Mouse (Mus musculus) frontal cortex, adult (tissue): ENCODE measurements at regions not wholly inside any gene's neighbourhood (a gene's known extent, or its start where the extent isn't known, plus 50 kb on each side); places are given as distances from the start of the nearest gene placed in this dataset.

Experiments used
- ATAC-seq: cut with Nextera tagmentation; 2 replicates; pipeline ENCODE4 v1.9.2; 2017; ENCODE audit warnings: mild to moderate bottlenecking, moderate library complexity, mixed read lengths; ENCODE audit not compliant: low TSS enrichment

- ATAC-seq = no peak
Measured at GRCm38 (mm10) chr13:60237091-60237490, 59.9 kb upstream of the Gas1 start.

DNA sequence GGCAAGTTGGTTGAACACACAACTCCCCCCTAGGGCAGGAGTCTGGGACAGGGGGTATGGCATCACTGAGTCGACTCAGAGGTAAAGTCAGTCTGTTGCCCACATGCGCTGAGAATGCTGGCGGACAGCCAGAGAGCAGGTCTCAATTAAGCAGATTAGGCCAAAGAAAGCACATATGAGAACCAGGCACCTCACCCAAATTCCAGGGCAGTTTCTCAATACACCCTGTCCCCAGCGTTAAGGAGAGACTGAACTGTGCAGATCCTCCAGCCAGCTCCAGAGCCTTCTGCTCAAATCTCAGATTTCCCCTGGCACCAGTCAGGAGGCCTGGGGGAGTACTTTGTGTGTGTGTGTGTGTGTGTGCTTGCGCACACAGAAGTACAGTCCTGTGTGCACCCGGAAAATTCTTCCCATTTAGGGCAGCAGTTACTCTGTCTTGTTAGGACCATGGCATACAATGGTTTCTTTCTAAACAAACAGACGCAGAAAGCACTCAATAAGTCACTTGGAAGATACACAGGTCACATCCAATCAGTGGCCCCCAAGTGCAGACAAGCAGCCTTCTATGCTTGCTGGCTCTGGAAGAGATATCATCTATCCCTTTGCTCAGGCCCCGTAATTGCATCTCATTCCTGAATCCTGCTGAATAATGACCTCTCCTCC is 65.4 kb upstream of the Gas1 start:
- no peak for ATAC-seq

DNA sequence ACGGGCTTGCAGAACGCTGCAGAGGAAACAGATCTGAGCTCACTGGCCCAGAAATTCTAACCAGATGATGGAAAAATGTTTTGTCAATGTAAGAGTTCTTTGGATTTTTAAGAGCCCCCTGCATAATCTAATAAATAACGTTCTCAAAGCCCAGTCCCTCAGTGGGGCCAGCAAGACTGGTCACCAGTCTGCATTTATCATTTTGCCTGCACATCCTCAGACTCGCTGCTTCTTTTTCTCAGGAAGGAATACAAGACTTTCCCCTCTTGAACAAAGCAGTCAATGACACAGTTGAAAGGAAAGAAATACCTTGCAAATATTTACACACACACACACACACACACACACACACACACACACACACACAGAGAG is 65.9 kb upstream of the Gas1 start:
- no peak for ATAC-seq

DNA sequence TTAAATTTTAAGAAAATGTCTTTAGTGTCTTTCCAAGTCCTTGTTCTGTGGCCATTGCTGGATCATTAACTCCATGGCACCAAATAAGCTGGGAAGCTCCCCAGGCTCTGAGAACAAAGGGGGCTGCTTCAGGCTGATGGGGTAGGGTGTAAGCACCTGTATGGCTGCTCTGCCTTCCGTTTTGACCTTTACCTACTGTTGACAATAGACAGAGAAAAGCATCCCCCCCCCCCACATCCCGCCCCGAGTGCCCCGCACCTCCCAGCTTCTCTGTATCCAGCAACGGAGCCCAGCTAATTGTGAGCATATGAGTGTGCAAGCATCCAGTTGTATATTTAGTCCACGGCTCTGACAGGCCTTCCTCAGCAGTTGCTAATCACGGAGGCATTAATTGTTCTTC is 78.0 kb upstream of the Gas1 start:
- no peak for ATAC-seq

DNA sequence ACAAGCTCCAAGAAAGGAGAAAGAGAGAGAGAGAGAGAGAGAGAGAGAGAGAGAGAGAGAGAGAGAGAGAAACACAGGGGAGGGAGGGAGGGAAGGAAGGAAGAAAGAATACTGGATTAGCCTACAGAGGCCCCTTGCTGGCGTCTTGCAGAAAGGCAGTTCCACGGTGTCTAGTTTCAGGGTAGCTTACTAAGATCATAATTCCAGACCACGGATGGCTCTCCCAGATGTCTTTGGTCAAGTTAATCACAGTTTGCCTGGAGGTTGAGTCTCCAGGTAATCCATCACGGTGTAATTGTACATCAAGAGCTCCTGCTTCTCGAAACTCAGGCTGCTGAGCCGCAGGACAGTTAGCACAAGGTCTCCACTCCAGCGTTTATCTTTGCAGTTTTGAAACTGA is 78.5 kb upstream of the Gas1 start:
- ATAC-seq = no peak

- no peak for ATAC-seq
Measured at GRCm38 (mm10) chr13:60256997-60257396, 79.8 kb upstream of the Gas1 start.

DNA sequence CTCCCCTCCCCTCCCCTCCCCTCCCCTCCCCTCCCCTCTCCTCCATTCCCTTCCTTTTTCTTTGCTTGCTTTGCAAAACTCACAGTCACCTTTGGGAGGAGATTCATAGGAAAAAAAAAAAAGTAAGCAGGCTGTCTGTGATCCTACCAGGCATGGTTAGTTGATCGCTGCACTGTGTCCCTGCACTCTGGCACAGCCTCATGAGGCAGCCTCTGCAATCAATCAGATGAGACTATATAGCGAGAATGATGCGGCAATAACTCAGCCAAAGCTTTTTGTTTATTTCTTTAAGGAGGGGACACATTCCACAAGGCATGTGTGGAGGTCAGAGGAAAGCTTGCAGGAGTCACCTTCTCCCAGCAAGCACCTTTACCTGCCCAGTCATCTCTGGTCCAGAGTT is 80.7 kb upstream of the Gas1 start:
- no peak for ATAC-seq

- no peak for ATAC-seq
Measured at GRCm38 (mm10) chr13:60262449-60263028, 85.4 kb upstream of the Gas1 start.

DNA sequence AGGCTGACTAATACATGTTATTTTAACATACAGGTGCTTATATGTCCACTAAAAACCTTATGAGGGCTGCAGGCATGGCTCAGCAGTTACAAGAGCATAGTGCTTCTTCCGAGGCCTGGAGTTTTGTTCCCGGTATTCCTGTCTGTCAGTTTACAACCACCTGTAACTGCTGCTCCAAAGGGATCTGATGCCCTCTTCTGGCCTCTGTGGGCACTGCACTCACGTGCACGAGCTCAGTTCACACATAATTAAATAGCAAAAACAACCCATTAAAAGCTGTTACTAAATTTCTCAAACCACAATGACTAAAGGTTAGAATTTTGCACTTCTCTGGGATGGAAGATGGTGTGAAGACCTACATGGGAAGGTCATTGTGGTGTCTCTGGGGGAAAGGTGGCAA is 87.3 kb upstream of the Gas1 start:
- no peak for ATAC-seq

DNA sequence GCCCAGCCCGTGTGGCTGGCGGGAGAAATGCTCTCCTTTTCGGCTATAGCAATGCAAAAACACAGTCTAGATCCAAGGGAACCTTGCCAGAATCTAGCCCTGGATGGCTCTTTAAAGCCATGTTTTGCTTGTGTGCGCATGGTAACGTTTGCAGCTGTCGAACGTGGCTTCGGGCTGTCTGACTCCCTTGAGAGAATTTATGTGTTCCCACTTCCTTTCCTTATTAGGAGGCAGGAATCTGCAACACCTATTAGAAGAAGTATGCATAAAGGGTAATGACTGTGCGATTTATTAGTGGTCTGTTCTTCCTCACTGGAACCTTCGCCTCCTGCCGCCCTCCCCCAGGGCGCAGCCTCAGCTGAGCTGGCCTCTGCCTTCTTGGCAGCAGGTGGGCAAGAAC is 90.4 kb upstream of the Gas1 start:
- ATAC-seq = no peak

DNA sequence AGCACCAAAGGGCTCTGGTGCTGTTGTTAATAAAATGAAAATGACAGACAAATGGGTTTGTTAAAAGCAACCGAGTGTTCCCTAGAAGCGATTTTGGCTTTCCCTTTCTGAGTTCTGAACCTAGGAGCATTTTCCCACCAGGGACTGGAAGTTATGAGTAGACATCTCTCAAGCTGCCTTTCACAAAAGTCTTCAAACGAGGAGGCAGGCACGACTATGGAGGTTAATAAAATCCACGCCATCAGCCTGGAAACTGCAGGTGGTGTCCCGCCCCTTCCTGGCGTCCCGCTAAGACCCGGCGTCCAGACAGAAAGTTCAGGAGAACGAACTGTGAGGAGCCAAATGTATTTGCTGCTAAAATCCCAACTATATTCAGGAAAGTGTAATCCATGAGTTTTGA is 91.1 kb upstream of the Gas1 start:
- ATAC-seq = no peak

GRCm38 (mm10) chr13:60269406-60269841 is 92.3 kb upstream of the Gas1 start:
- ATAC-seq = peak; percentile 83

DNA sequence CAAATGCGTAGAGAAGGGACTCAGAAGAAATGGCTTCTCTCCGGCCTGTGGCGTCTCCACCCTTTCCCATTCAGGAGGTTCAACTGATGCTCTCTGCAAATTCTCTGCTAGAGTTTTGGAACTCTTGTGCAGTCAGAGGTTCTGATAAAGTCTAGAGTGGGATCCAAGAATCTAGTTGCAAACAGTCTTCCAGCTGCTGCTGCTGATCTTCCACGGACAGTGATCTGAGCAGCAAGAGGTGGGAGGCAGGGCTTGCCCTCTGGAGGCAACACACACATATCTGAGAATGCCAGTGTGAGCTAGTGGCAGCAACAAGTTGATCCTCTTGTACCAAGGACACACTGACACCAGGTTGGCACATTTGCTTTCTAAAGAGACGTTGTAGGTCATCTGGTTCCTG is 93.4 kb upstream of the Gas1 start:
- ATAC-seq = no peak

- ATAC-seq = no peak
Measured at GRCm38 (mm10) chr13:60273331-60273730, 96.2 kb upstream of the Gas1 start.

GRCm38 (mm10) chr13:60282543-60283251 is 105.5 kb upstream of the Gas1 start:
- ATAC-seq = no peak

GRCm38 (mm10) chr13:60286525-60287224 is 109.5 kb upstream of the Gas1 start:
- ATAC-seq = no peak

- no peak for ATAC-seq
Measured at GRCm38 (mm10) chr13:60289650-60290049, 112.5 kb upstream of the Gas1 start.

- ATAC-seq = no peak
Measured at GRCm38 (mm10) chr13:60290820-60291219, 113.7 kb upstream of the Gas1 start.

- ATAC-seq = no peak
Measured at GRCm38 (mm10) chr13:60291344-60291743, 114.2 kb upstream of the Gas1 start.

DNA sequence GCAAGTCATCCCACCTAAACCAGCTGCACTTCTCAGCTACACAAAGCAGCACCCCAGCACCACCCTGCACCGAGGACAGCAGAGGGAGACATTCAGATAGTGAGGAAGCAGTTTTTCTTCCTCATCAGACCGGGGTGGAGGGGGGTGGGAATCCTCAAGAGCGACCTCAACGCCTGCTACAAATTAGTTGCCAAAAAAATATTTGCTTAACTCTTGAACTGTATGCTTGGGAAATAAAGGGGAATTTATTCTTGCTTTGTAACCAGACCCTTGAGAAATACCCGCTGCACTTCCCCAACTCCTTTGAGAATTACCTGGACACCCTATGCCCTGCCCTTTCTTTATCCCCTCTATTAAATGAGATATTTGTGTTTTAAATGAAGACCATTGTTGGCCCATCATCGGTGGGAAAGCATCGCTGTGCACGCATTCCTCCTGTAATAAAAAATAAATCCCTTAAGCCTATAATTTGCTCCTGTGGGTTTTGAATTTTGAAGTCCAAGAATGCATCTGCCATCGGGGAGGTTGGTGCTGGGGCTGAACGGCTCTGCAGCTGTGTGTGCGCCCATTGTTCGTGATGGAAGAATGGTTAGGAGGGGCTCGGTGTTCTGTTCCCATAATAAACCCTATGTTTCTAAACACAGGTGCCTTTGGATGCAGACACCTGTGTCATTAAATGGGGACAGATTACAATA is 119.2 kb upstream of the Gas1 start:
- no peak for ATAC-seq

- no peak for ATAC-seq
Measured at GRCm38 (mm10) chr13:60296896-60297275, 119.7 kb upstream of the Gas1 start.

DNA sequence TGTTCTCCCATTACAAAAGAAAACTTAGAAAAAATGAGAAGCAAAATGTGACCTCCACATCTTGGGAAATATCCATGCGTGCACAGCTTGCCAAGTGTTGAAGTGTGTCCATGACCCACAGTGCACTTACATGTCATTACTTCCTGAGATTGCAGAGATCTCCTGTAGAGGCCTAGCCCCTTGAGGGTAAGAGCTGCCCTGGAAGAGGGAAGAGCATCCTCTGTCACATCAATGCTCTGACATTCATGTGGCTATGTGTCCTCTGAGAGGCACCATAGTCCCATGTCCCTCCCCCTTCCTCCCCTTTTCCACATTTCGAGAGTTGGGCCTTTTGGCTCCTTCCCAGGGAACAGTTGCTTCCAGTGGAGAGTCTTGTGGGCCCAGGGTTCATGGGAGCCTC is 121.4 kb upstream of the Gas1 start:
- ATAC-seq = no peak
